Mouse (Mus musculus): Measurements from ENCODE around the gene Mrpl12. TPM values are rescaled to one million over a fixed set of nuclear protein-coding genes. Genes with fewer than 3 reads are reported as not detected.

Mrpl12 gene
- polyA plus RNA-seq, 1 experiment from 2014 or later = 142 TPM

DNA sequence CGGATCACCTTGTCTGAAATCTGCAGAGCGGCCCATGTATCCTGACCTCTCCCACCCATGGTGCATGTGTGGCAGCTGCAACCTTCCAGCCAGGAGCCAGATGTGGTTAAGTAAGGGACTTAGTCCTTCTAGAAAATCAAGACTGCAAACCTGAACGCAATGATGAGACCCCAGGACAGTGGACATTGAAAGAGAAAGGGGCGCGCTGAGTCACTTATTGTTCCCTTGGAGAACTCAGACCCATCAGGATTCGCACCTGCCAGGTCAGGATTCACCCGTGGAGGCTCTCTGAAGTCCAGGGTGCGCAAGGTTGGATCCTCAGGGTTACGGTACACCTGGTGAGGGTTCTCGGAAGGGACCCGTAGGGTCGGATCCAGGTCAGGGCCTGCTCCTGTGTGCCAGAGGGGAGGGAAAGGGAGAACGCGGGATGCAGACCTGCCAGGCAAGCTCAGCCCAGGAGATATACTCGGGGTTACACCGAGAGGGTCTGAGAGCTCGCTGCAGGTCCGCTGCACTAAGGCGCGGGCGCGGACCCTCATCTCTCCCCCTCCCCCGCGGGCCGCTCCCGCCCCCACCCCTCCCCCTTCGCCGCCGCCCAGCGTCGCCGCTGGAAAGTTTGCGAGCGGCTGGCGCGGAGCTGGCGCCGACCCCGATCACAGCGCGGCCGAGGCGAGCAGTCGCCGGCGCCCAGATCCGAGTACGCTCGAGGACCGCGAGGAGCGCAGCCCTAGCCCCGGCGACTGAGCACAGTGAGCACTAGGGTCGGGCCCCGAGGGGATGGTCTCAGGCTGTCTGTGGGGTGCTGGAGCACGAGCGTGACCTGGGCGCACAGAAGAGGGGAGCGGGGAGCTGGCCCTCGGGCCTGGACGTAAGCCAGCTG is 45.9 kb downstream of the Mrpl12 start, which contains the start of gene Gcgr:
Gene Gcgr, plus strand, starts transcription at position 615 of the 880 bp plus-strand sequence.
- no peak within 1 kb of the TSS for H3K27ac ChIP-seq (ENCODE audit: low read depth, low read length)
- ATAC-seq (ENCODE audit: insufficient read depth, low FRiP score, low TSS enrichment) (no peak), DNase-seq (ENCODE audit: low spot score) (peak; percentile 26)
- no peaks in the 10 kb centered on the region for H3K9me3 ChIP-seq (ENCODE audit: control insufficient read depth, low read length)
- peak within 1 kb of the TSS; percentile 47 for H3K4me2 ChIP-seq (ENCODE audit: low read depth)
- peak within 1 kb of the TSS; percentile 30 for H3K4me3 ChIP-seq (ENCODE audit: low read depth, low read length)
- peak within 1 kb of the TSS; percentile 37 for H3K9ac ChIP-seq (ENCODE audit: low read length)
- 8% methylated on average over 48 of the region's 62 CpGs for WGBS
- H3K27me3 ChIP-seq (ENCODE audit: control insufficient read depth, insufficient read depth, low read length) = peaks cover 50% of the 10 kb centered on the region
- H3K36me3 ChIP-seq (ENCODE audit: control insufficient read depth, insufficient read depth, low read length) = no peaks in the 10 kb centered on the region
- no peaks in the 10 kb centered on the region for H3K4me1 ChIP-seq (ENCODE audit: control insufficient read depth, insufficient read depth, low read length)

DNA sequence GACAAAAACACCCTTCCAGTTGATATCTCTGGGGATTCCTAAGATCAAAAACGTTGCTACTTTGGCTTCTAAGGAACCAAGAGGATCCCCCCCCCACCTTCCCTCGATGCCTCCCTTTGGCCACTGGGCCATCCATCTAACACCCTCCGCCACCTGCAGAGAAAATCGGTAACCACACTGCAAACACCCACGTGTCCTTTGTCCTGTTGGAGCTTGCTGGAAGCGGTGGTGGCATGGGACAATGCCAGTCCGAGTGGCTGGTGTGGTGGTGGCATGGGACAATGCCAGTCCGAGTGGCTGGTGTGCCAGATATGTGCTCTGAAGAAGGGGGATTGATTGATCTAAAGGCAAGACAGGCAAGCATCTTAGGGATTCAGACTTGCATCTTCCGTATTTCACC is 47.2 kb downstream of the Mrpl12 start:
- Histone ChIP-seq H3K27ac (ENCODE audit: low read depth, low read length) (no peak overlapping the region), H3K36me3 (ENCODE audit: control insufficient read depth, insufficient read depth, low read length) (no peaks in the 10 kb centered on the region), H3K4me2 (ENCODE audit: low read depth) (no peak overlapping the region), H3K9me3 (ENCODE audit: control insufficient read depth, low read length) (no peaks in the 10 kb centered on the region), H3K4me3 (ENCODE audit: low read depth, low read length) (no peak overlapping the region; the same call in 1 of the 2 replicates), H3K27me3 (ENCODE audit: control insufficient read depth, insufficient read depth, low read length) (peaks cover 50% of the 10 kb centered on the region), H3K9ac (ENCODE audit: low read length) (no peak overlapping the region), H3K4me1 (ENCODE audit: control insufficient read depth, insufficient read depth, low read length) (no peaks in the 10 kb centered on the region)
- ATAC-seq (ENCODE audit: insufficient read depth, low FRiP score, low TSS enrichment) (no peak), DNase-seq (ENCODE audit: low spot score) (no peak)
- 28% methylated on average over 9 of the region's 9 CpGs for WGBS

GRCm38 (mm10) chr11:120534093-120534492 is 49.7 kb downstream of the Mrpl12 start:
- Histone ChIP-seq H3K4me1 (ENCODE audit: control insufficient read depth, insufficient read depth, low read length) (no peaks in the 10 kb centered on the region), H3K9ac (ENCODE audit: low read length) (no peak overlapping the region), H3K4me3 (ENCODE audit: low read depth, low read length) (no peak overlapping the region), H3K4me2 (ENCODE audit: low read depth) (no peak overlapping the region), H3K27me3 (ENCODE audit: control insufficient read depth, insufficient read depth, low read length) (peaks cover 41% of the 10 kb centered on the region), H3K27ac (ENCODE audit: low read depth, low read length) (no peak overlapping the region), H3K36me3 (ENCODE audit: control insufficient read depth, insufficient read depth, low read length) (no peaks in the 10 kb centered on the region), H3K9me3 (ENCODE audit: control insufficient read depth, low read length) (no peaks in the 10 kb centered on the region)
- 89% methylated on average over 8 of the region's 8 CpGs for WGBS
- DNase-seq (ENCODE audit: low spot score) (no peak), ATAC-seq (ENCODE audit: insufficient read depth, low FRiP score, low TSS enrichment) (no peak)

GRCm38 (mm10) chr11:120535145-120535544 is 50.7 kb downstream of the Mrpl12 start:
- Histone ChIP-seq H3K4me3 (ENCODE audit: low read depth, low read length) (no peak overlapping the region), H3K4me2 (ENCODE audit: low read depth) (no peak overlapping the region), H3K27me3 (ENCODE audit: control insufficient read depth, insufficient read depth, low read length) (peaks cover 30% of the 10 kb centered on the region), H3K4me1 (ENCODE audit: control insufficient read depth, insufficient read depth, low read length) (no peaks in the 10 kb centered on the region), H3K9ac (ENCODE audit: low read length) (no peak overlapping the region), H3K27ac (ENCODE audit: low read depth, low read length) (no peak overlapping the region), H3K36me3 (ENCODE audit: control insufficient read depth, insufficient read depth, low read length) (no peaks in the 10 kb centered on the region), H3K9me3 (ENCODE audit: control insufficient read depth, low read length) (no peaks in the 10 kb centered on the region)
- 81% methylated on average over 3 of the region's 3 CpGs for WGBS
- ATAC-seq (ENCODE audit: insufficient read depth, low FRiP score, low TSS enrichment) (no peak), DNase-seq (ENCODE audit: low spot score) (no peak)

DNA sequence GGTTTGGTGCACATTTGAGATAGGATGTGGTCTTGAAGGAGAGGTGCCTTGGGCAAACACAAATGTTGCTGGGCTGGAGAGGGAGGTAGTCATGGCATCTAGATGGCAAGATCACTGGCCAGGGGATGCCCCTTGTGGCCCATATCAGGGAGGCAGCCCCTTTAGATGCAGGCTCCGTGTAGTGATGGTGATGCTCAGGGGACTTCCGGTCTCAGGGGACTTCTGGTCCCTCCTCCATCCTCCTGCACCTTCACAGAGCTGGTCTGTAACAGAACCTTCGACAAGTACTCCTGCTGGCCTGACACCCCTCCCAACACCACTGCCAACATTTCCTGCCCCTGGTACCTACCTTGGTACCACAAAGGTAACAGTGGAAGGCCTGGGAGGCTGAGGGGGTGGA is 51.4 kb downstream of the Mrpl12 start:
- Histone ChIP-seq H3K4me2 (ENCODE audit: low read depth) (no peak overlapping the region), H3K27ac (ENCODE audit: low read depth, low read length) (no peak overlapping the region), H3K27me3 (ENCODE audit: control insufficient read depth, insufficient read depth, low read length) (peaks cover 24% of the 10 kb centered on the region), H3K4me1 (ENCODE audit: control insufficient read depth, insufficient read depth, low read length) (no peaks in the 10 kb centered on the region), H3K36me3 (ENCODE audit: control insufficient read depth, insufficient read depth, low read length) (no peaks in the 10 kb centered on the region), H3K9ac (ENCODE audit: low read length) (no peak overlapping the region), H3K9me3 (ENCODE audit: control insufficient read depth, low read length) (no peaks in the 10 kb centered on the region), H3K4me3 (ENCODE audit: low read depth, low read length) (no peak overlapping the region)
- 73% methylated on average over 3 of the region's 3 CpGs for WGBS
- ATAC-seq (ENCODE audit: insufficient read depth, low FRiP score, low TSS enrichment) = no peak
- DNase-seq (ENCODE audit: low spot score) = no peak

DNA sequence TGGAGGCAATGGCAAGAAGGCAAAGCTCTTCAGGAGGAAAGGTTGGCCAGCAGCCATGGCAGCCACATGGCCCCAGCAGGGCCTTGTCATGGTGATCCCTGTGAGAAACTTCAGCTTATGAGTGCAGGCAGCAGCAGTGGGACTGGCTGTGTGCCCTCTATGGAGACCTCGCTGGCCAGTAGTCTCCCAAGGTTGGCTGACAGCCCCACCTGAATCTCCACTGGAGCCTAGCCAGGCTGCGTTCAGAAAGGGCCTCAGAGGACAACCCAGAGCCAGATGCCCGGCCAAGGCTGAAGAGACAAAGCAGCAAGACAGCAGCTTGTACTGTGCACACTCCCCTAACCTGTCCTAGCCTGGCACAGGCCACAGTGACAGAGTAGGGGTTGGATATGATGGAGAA is 54.1 kb downstream of the Mrpl12 start:
- ATAC-seq (ENCODE audit: insufficient read depth, low FRiP score, low TSS enrichment) = no peak
- Histone ChIP-seq H3K9me3 (ENCODE audit: control insufficient read depth, low read length) (no peaks in the 10 kb centered on the region), H3K27ac (ENCODE audit: low read depth, low read length) (no peak overlapping the region), H3K4me1 (ENCODE audit: control insufficient read depth, insufficient read depth, low read length) (no peaks in the 10 kb centered on the region), H3K4me3 (ENCODE audit: low read depth, low read length) (no peak overlapping the region), H3K36me3 (ENCODE audit: control insufficient read depth, insufficient read depth, low read length) (peaks cover 7% of the 10 kb centered on the region; the same call in 1 of the 2 replicates), H3K9ac (ENCODE audit: low read length) (no peak overlapping the region), H3K4me2 (ENCODE audit: low read depth) (no peak overlapping the region), H3K27me3 (ENCODE audit: control insufficient read depth, insufficient read depth, low read length) (no peaks in the 10 kb centered on the region)
- peak; percentile 7 for DNase-seq (ENCODE audit: low spot score)
- WGBS = 88% methylated on average over 3 of the region's 3 CpGs

Other genes with a start within 250 kb of the Mrpl12 start
- 3,675 and 3,804 TPM in 2 replicates for gene Actg1, start 136.1 kb upstream of the Mrpl12 start, polyA plus RNA-seq (2014; fragmentation: Nextera tagmentation; extraction: Ambion mirVana)
- gene Fscn2, start 123.1 kb upstream of the Mrpl12 start, polyA plus RNA-seq (2014; fragmentation: Nextera tagmentation; extraction: Ambion mirVana) = 0.42 and 0.81 TPM in 2 replicates
- 34.5 and 39.5 TPM in 2 replicates for gene Faap100, start 105.8 kb upstream of the Mrpl12 start, polyA plus RNA-seq (2014; fragmentation: Nextera tagmentation; extraction: Ambion mirVana)
- gene Nploc4, start 46.9 kb upstream of the Mrpl12 start, polyA plus RNA-seq (2014; fragmentation: Nextera tagmentation; extraction: Ambion mirVana) = 44.7 and 51.0 TPM in 2 replicates
- gene Tspan10, start 42.0 kb upstream of the Mrpl12 start, polyA plus RNA-seq (2014; fragmentation: Nextera tagmentation; extraction: Ambion mirVana) = not detected in 2 replicates
- 0.65 TPM in 1 of 2 replicates, not detected in the other for gene Pde6g, start 31.1 kb upstream of the Mrpl12 start, polyA plus RNA-seq (2014; fragmentation: Nextera tagmentation; extraction: Ambion mirVana)
- 12.0 and 14.4 TPM in 2 replicates for gene Oxld1, start 26.5 kb upstream of the Mrpl12 start, polyA plus RNA-seq (2014; fragmentation: Nextera tagmentation; extraction: Ambion mirVana)
- 26.4 and 29.0 TPM in 2 replicates for gene Ccdc137, start 26.5 kb upstream of the Mrpl12 start, polyA plus RNA-seq (2014; fragmentation: Nextera tagmentation; extraction: Ambion mirVana)
- gene Arl16, start 17.0 kb upstream of the Mrpl12 start, polyA plus RNA-seq (2014; fragmentation: Nextera tagmentation; extraction: Ambion mirVana) = 61.2 and 65.7 TPM in 2 replicates
- gene Slc25a10, start 7.2 kb downstream of the Mrpl12 start, polyA plus RNA-seq (2014; fragmentation: Nextera tagmentation; extraction: Ambion mirVana) = 41.4 and 49.5 TPM in 2 replicates
- gene Gcgr, start 46.1 kb downstream of the Mrpl12 start, polyA plus RNA-seq (2014; fragmentation: Nextera tagmentation; extraction: Ambion mirVana) = 0.19 and 0.24 TPM in 2 replicates
- gene Mcrip1, start 65.1 kb downstream of the Mrpl12 start, polyA plus RNA-seq (2014; fragmentation: Nextera tagmentation; extraction: Ambion mirVana) = 244 and 251 TPM in 2 replicates
- not detected in 2 replicates for gene Ppp1r27, start 66.5 kb downstream of the Mrpl12 start, polyA plus RNA-seq (2014; fragmentation: Nextera tagmentation; extraction: Ambion mirVana)
- 562 and 566 TPM in 2 replicates for gene P4hb, start 88.6 kb downstream of the Mrpl12 start, polyA plus RNA-seq (2014; fragmentation: Nextera tagmentation; extraction: Ambion mirVana)
- 686 and 719 TPM in 2 replicates for gene Arhgdia, start 97.0 kb downstream of the Mrpl12 start, polyA plus RNA-seq (2014; fragmentation: Nextera tagmentation; extraction: Ambion mirVana)
- 669 and 698 TPM in 2 replicates for gene Alyref, start 113.8 kb downstream of the Mrpl12 start, polyA plus RNA-seq (2014; fragmentation: Nextera tagmentation; extraction: Ambion mirVana)
- gene Anapc11, start 113.8 kb downstream of the Mrpl12 start, polyA plus RNA-seq (2014; fragmentation: Nextera tagmentation; extraction: Ambion mirVana) = 198 and 199 TPM in 2 replicates
- gene Npb, start 123.9 kb downstream of the Mrpl12 start, polyA plus RNA-seq (2014; fragmentation: Nextera tagmentation; extraction: Ambion mirVana) = 0.78 TPM in 1 of 2 replicates, not detected in the other
- 109 and 118 TPM in 2 replicates for gene Pcyt2, start 133.3 kb downstream of the Mrpl12 start, polyA plus RNA-seq (2014; fragmentation: Nextera tagmentation; extraction: Ambion mirVana)
- 37.2 and 39.0 TPM in 2 replicates for gene Sirt7, start 140.6 kb downstream of the Mrpl12 start, polyA plus RNA-seq (2014; fragmentation: Nextera tagmentation; extraction: Ambion mirVana)
- gene Mafg, start 149.0 kb downstream of the Mrpl12 start, polyA plus RNA-seq (2014; fragmentation: Nextera tagmentation; extraction: Ambion mirVana) = 26.5 and 27.5 TPM in 2 replicates
- 31.8 and 33.8 TPM in 2 replicates for gene Pycr1, start 159.2 kb downstream of the Mrpl12 start, polyA plus RNA-seq (2014; fragmentation: Nextera tagmentation; extraction: Ambion mirVana)
- 0.89 TPM in 1 of 2 replicates, not detected in the other for gene Myadml2, start 163.5 kb downstream of the Mrpl12 start, polyA plus RNA-seq (2014; fragmentation: Nextera tagmentation; extraction: Ambion mirVana)
- 2.6 and 3.0 TPM in 2 replicates for gene Notum, start 176.6 kb downstream of the Mrpl12 start, polyA plus RNA-seq (2014; fragmentation: Nextera tagmentation; extraction: Ambion mirVana)
- gene Aspscr1, start 188.4 kb downstream of the Mrpl12 start, polyA plus RNA-seq (2014; fragmentation: Nextera tagmentation; extraction: Ambion mirVana) = 124 and 136 TPM in 2 replicates
- 112 and 115 TPM in 2 replicates for gene Cenpx, start 229.1 kb downstream of the Mrpl12 start, polyA plus RNA-seq (2014; fragmentation: Nextera tagmentation; extraction: Ambion mirVana)
- gene Lrrc45, start 229.3 kb downstream of the Mrpl12 start, polyA plus RNA-seq (2014; fragmentation: Nextera tagmentation; extraction: Ambion mirVana) = 39.7 and 44.7 TPM in 2 replicates
- gene Rac3, start 236.9 kb downstream of the Mrpl12 start, polyA plus RNA-seq (2014; fragmentation: Nextera tagmentation; extraction: Ambion mirVana) = 12.1 and 13.9 TPM in 2 replicates
- 14.9 and 16.5 TPM in 2 replicates for gene Dcxr, start 242.7 kb downstream of the Mrpl12 start, polyA plus RNA-seq (2014; fragmentation: Nextera tagmentation; extraction: Ambion mirVana)
- 1.8 and 2.0 TPM in 2 replicates for gene Cbr2, start 247.5 kb downstream of the Mrpl12 start, polyA plus RNA-seq (2014; fragmentation: Nextera tagmentation; extraction: Ambion mirVana)

Data from neural tube, embryonic 11.5 days (tissue).